Mouse (Mus musculus) cerebellum, postnatal 25 days (tissue): ENCODE results near the gene Hs3st4.
A peak's percentile ranks its signal among the peaks of the same experiment; 100 is the strongest.

ENCODE experiments used
- DNase-seq, 2 experiments: peaks; one replicate each; pipeline ENCODE4 v3.0.0; 2021; ENCODE audit warnings: mixed read lengths in 2 of 2

The Hs3st4 gene

GRCm38 (mm10) chr7:124347218-124348017, 364.7 kb downstream of the Hs3st4 start:
- DNase-seq: peak; percentile 31 to 38

DNA sequence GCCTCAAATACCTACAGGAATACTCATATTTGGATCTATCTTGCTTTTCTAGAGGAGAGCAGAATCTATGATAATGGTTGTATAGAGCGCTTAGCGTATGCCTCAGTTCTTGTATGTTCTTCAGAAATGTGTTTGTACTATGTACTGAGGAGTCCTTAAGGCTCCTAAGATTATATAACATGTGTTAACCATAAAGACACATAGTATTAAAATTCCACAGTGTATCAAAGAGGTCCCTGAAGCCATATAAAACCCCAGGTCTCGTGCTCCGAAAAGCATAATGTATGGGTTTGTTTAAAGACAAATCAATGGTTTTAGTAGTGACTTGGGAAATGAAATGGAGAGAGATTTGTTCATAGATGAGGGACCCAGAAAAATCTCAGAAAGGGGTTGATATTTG, 371.4 kb downstream of the Hs3st4 start:
- DNase-seq: no peak

DNA sequence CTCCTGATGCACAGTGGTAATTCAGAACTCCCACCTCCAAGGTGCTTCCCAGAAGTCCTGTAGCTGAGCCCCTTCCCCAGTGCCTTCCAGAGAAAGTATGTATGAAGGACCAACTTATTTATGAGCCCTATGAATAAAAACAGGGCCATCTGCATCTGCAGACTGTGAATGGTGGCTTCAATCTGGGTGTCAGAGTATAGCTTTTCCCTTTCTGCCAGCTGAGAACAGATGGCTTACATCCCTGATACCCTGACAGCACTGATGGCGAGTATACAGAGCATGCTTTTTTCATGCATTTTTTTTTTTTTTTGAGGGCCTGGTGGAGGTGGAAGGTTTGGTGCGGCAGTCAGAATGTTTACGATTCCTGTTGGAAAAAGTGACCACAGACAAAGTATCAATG, 375.4 kb downstream of the Hs3st4 start:
- no peak for DNase-seq

DNA sequence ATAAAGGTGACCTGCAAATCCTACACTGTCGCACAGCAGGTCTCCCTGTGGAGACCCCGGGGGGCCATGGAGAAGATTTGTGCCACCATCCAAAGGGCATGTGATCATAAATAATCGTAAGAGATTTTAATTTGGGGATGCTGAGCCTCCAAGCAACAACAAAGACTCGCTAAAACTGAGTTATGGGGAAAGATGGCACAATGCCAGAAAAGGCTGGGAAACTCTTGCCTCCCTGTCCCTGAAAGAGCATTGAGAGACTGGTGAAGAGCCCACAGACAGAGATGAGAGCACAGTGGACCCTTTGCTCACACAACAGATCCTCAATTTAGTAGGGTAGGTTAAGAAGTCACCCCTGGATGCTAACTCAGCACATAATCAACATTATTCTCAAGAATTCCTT, 377.2 kb downstream of the Hs3st4 start:
- no peak for DNase-seq

GRCm38 (mm10) chr7:124372297-124372696, 389.6 kb downstream of the Hs3st4 start:
- no peak for DNase-seq

- no peak for DNase-seq
Observed at GRCm38 (mm10) chr7:124372697-124373096, 390.0 kb downstream of the Hs3st4 start.

DNA sequence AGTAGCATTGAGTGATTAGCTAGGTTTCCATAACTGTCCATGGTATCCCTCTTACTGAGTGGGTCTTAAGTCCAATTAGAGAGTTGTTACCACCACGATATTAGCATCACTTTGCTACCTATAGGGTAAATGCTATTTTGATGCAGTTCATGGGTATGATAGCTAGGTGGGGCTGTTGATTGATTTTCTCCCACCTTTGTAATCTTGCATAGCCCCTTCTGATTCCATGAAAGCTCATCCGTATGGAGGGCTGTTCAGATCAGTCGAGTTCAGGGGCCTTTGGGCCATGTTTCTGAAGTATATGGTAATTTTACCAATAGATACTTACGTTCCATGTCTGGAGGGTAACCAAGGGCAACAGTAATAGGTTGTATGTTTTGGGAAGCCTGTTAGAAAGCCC, 400.8 kb downstream of the Hs3st4 start:
- DNase-seq: peak in 1 of 2 experiments; percentile 28

- DNase-seq: no peak
Observed at GRCm38 (mm10) chr7:124399184-124399583, 416.5 kb downstream of the Hs3st4 start.

DNA sequence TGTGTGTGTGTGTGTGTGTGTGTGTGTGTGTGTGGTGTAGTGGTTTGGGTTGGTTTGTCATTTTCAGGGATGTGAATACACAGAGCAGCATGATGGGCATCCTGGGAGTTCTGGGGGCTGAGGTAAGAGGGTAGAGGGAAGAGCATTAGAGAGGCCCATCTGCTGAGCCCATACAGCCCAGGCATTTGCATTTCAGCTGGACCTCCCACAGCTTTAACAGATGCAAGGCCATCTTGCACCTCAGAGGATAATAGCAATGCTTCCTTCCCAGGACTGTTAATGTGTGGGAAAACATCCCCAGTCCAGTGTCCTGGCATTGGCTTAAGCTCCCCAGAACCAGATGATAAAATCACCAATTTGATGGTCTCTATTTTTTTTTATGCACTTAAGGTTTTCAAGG, 444.3 kb downstream of the Hs3st4 start:
- DNase-seq: peak in 1 of 2 experiments; percentile 18
